Mouse (Mus musculus) limb, embryonic 14.5 days (tissue): Measurements from ENCODE around the gene Pef1. TPM values are rescaled to one million over a fixed set of nuclear protein-coding genes. Genes with fewer than 3 reads are reported as not detected.

Experiments used
- ATAC-seq: fragments of 200-750 bp; cut with Nextera tagmentation; 2 replicates; pipeline ENCODE4 v1.8.0; 2017; ENCODE audit warnings: low read depth, moderate number of reproducible peaks, moderate TSS enrichment; ENCODE audit not compliant: low FRiP score
- DNase-seq: peaks from one replicate; pipeline ENCODE4 v3.0.0-alpha.2; 2015; ENCODE audit warnings: low spot score
- H3K27ac ChIP-seq: fragments of 300-500 bp; sonication (generic); replicated peaks from 2 replicates; pipeline ENCODE4 v1.5.1; 2014; ENCODE audit warnings: low read depth, mild to moderate bottlenecking, low read length, moderate library complexity, mixed read lengths
- H3K27me3 ChIP-seq: fragments of 300-500 bp; sonication (generic); 2 replicates; pipeline ENCODE4 v1.6.1; 2014; ENCODE audit warnings: low read length, mixed read lengths; ENCODE audit not compliant: control insufficient read depth, insufficient read depth
- H3K36me3 ChIP-seq: fragments of 300-500 bp; sonication (generic); 2 replicates; pipeline ENCODE4 v1.6.1; 2014; ENCODE audit warnings: mild to moderate bottlenecking, low read length, moderate library complexity, mixed read lengths; ENCODE audit not compliant: control insufficient read depth, insufficient read depth
- H3K4me1 ChIP-seq: fragments of 300-500 bp; sonication (generic); 2 replicates; pipeline ENCODE4 v1.6.1; 2014; ENCODE audit warnings: antibody characterized with exemption, low read length, mixed read lengths; ENCODE audit not compliant: control insufficient read depth, insufficient read depth
- H3K4me2 ChIP-seq: fragments of 300-500 bp; sonication (generic); replicated peaks from 2 replicates; pipeline ENCODE4 v1.6.1; 2014; ENCODE audit warnings: low read depth, mild to moderate bottlenecking, low read length, moderate library complexity; ENCODE audit not compliant: severe bottlenecking
- H3K4me3 ChIP-seq: fragments of 300-500 bp; sonication (generic); replicated peaks from 2 replicates; pipeline ENCODE4 v1.5.1; 2014; ENCODE audit warnings: low read length
- H3K9ac ChIP-seq: fragments of 300-500 bp; sonication (generic); 2 replicates; pipeline ENCODE4 v1.6.1; 2014; ENCODE audit warnings: mild to moderate bottlenecking, low read depth, low read length, moderate library complexity; ENCODE audit not compliant: severe bottlenecking
- H3K9me3 ChIP-seq: fragments of 300-500 bp; sonication (generic); 2 replicates; pipeline ENCODE4 v1.6.1; 2016; ENCODE audit warnings: low read length; ENCODE audit not compliant: control insufficient read depth
- POLR2A ChIP-seq: fragments of 200-500 bp; IDR thresholded peaks from 2 replicates; pipeline ENCODE4 v1.8.0; 2012; ENCODE audit warnings: inconsistent platforms, mild to moderate bottlenecking, moderate library complexity, borderline replicate concordance; ENCODE audit not compliant: insufficient read depth, insufficient read length; ENCODE audit errors: extremely low read depth
- WGBS: fragments of 180-500 bp; shearing (Covaris S2); extraction: QIAGEN DNeasy Blood & Tissue Kit; methylation state at CpG from one replicate; pipeline ENCODE4 v1.1.7; 2014; 5-methylcytosine and 5-hydroxymethylcytosine counted together
- polyA plus RNA-seq, 2 experiments: library from polyadenylated mRNA; depleted of rRNA in 1 of 2; stranded (reverse) in 1 of 2; unstranded in 1 of 2; fragments of >200 nt; fragmentation: Nextera tagmentation in 1 of 2; extraction: Ambion mirVana in 1 of 2; gene quantifications; 2 replicates each; pipeline versions ENCODE4 v1.2.1 to v1.2.3; 2012 to 2014

The Pef1 gene
- polyA plus RNA-seq, 2 experiments = 55.8 to 74.6 TPM

DNA sequence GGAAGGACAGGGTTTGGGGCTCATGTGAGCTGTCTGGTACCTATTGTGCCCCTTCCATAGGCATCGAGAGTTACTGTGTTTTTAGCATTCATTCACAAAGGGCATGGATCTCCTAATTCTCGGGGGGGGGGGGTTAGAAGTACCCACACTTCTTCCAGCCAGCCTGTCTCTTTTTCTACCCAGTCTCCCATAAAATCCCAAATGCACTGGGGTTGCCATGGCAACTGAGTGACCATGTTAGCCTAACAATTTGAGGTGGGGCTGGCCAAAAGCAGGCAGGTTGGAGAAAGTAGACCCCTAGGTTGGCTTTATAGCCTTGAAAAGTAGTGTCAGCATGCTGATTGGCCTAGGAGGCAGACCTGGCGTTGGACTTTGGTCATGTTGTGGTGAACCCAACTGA is 45.9 kb upstream of the Pef1 start:
- H3K36me3 ChIP-seq = peaks cover 89% of the 10 kb centered on the region

DNA sequence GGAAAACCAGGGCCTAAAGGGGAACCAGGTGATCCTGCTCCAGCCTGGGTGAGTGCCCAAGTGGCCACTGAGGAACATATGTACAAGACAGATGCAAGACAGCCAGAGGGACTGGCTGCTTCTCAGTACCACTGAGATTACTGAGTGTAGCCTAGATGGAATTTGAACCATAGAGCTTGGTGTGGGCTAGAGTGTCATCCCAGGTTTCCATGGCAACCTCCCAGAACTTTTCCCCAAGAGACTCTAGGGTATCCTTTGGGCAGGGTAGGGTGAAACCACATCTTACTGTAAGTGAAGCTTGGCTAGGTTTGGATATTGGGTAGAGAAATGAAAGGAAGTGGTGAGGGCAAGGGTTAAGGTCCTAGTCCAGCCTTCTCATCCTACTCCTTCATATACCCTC is 41.4 kb upstream of the Pef1 start:
- Histone ChIP-seq H3K4me3 (no peak overlapping the region), H3K27me3 (no peaks in the 10 kb centered on the region), H3K4me2 (no peak overlapping the region), H3K36me3 (peaks cover 65% of the 10 kb centered on the region), H3K27ac (no peak overlapping the region), H3K9ac (no peak overlapping the region), H3K9me3 (no peaks in the 10 kb centered on the region), H3K4me1 (peaks cover 8% of the 10 kb centered on the region)
- ATAC-seq (no peak), DNase-seq (no peak)
- TF ChIP-seq POLR2A = no peak

More for the DNA sequence above, 45.9 kb upstream of the Pef1 start:
- Histone ChIP-seq H3K4me3 (no peak overlapping the region), H3K4me1 (peaks cover 20% of the 10 kb centered on the region), H3K9me3 (no peaks in the 10 kb centered on the region), H3K27me3 (no peaks in the 10 kb centered on the region), H3K27ac (peak overlapping the region; percentile 76), H3K4me2 (no peak overlapping the region), H3K9ac (no peak overlapping the region)
- no peak for TF ChIP-seq POLR2A
- WGBS = 60% methylated on average over 3 of the region's 3 CpGs
- DNase-seq (no peak), ATAC-seq (no peak)

DNA sequence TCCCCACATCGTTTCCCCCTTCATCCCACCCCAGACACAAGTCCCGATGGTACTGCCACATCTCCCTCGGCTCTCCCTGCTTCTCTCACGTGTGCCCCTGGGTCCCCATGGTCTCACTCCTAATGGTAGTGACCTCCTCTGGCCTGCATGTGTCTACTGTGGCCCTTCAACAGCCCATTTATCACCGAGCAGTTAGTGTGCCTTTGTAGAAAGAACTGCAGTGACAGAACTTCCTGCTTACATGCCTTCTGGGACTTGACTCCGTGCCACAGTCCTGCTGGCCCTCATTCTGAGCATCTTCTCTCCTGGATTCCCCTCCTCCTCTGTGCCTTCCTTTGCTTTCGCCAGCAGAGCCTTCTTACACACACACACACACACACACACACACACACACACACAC is 39.2 kb upstream of the Pef1 start:
- Histone ChIP-seq H3K36me3 (peaks cover 46% of the 10 kb centered on the region), H3K4me3 (no peak overlapping the region), H3K9me3 (no peaks in the 10 kb centered on the region), H3K4me2 (no peak overlapping the region), H3K27me3 (no peaks in the 10 kb centered on the region), H3K27ac (no peak overlapping the region), H3K4me1 (no peaks in the 10 kb centered on the region), H3K9ac (no peak overlapping the region)
- WGBS = 52% methylated on average over 7 of the region's 7 CpGs
- no peak for TF ChIP-seq POLR2A
- DNase-seq = no peak
- no peak for ATAC-seq

DNA sequence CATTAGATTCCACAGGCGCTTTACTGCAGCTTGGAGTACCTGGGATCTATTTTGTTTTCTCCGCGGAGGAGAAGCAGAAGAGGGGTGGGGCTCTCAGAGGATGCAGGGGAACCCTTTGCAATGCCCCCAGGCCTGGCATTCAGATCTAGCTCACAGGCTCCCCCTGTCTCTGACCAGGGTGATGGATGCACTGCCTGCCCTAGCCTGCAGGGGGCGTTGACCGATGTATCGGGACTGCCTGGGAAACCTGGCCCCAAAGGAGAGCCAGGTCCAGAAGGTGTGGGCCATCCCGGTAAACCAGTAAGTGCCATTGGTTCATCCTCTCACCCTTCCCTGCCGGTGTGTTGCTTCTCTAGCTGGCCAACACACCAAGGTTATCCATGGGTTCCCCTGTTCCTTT is 35.5 kb upstream of the Pef1 start:
- Histone ChIP-seq H3K27ac (no peak overlapping the region), H3K9me3 (no peaks in the 10 kb centered on the region), H3K9ac (no peak overlapping the region), H3K4me1 (no peaks in the 10 kb centered on the region), H3K4me3 (no peak overlapping the region), H3K27me3 (no peaks in the 10 kb centered on the region), H3K36me3 (peaks cover 21% of the 10 kb centered on the region), H3K4me2 (no peak overlapping the region)
- DNase-seq (no peak), ATAC-seq (no peak)
- whole genome bisulfite sequencing = 12% methylated on average over 8 of the region's 8 CpGs
- TF ChIP-seq POLR2A = no peak

DNA sequence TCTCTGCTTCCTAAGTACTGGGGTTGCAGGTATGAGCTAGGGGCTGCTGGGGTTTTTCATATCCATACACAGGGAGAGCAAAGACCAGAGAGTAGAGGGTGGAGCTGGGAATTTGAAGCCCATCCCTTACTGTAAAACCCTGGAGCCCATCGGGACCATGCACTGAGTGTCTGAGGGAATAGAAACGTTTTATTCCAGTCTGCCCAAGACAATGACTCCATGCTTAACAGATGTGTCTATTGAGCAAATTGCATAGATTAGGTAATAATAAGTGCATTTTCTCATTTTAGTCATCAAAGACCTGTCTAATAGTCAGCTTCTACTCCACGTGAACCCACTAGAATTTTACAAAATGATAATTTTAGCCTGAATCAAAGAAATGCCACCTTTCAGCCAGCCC is 31.8 kb upstream of the Pef1 start:
- WGBS = 60% methylated on average over 3 of the region's 3 CpGs
- Histone ChIP-seq H3K9me3 (no peaks in the 10 kb centered on the region), H3K27me3 (no peaks in the 10 kb centered on the region), H3K4me2 (no peak overlapping the region), H3K4me1 (no peaks in the 10 kb centered on the region), H3K36me3 (peaks cover 37% of the 10 kb centered on the region), H3K4me3 (no peak overlapping the region), H3K9ac (no peak overlapping the region), H3K27ac (no peak overlapping the region)
- DNase-seq (no peak), ATAC-seq (no peak)
- TF ChIP-seq POLR2A = no peak

DNA sequence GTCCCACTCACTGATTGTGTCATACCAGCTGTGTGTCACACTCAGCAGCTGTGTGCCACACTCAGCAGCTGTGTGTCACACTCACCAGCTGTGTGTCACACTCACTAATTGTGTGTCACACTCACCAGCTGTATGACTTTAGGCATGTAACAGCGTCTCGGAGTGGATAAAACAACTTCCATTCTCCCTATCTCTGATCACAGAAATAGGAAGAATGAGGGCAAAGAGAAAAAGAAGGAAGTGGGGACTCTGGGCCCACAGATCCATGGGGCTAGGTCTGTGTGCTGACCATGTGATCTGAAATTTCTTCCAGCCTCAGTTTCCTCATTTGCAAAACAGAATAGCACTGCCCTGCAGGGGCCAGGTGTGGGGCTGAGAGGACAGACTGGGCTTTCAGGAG is 30.6 kb upstream of the Pef1 start:
- WGBS = 90% methylated on average over 2 of the region's 2 CpGs

More for the DNA sequence above, 30.6 kb upstream of the Pef1 start:
- DNase-seq (no peak), ATAC-seq (no peak)
- no peak for TF ChIP-seq POLR2A
- H3K9me3 ChIP-seq = no peaks in the 10 kb centered on the region
- no peaks in the 10 kb centered on the region for H3K4me1 ChIP-seq
- H3K9ac ChIP-seq = no peak overlapping the region
- no peak overlapping the region for H3K4me2 ChIP-seq
- H3K4me3 ChIP-seq = no peak overlapping the region
- H3K27ac ChIP-seq = no peak overlapping the region
- peaks cover 37% of the 10 kb centered on the region for H3K36me3 ChIP-seq
- H3K27me3 ChIP-seq = no peaks in the 10 kb centered on the region
